Mouse (Mus musculus) WW6 (cell line): ENCODE data around the gene Fetub.
"Not testable (repeated sequence)": the region's sequence is repeated elsewhere in the genome, so short reads cannot be mapped to it uniquely, and the experiment has no call there.

ENCODE experiments used
- DNase-seq: peaks from one replicate; pipeline ENCODE4 v3.0.0-alpha.2; 2013; ENCODE audit warnings: low read depth, low spot score

The Fetub gene

GRCm38 (mm10) chr16:22909290-22909689, 8.8 kb upstream of the Fetub start:
- DNase-seq, result no peak

- DNase-seq, result no peak
Observed at GRCm38 (mm10) chr16:22911986-22912385, 6.1 kb upstream of the Fetub start.

GRCm38 (mm10) chr16:22912886-22913285, 5.2 kb upstream of the Fetub start:
- no peak for DNase-seq

- DNase-seq, result no peak
Observed at GRCm38 (mm10) chr16:22914276-22914675, 3.9 kb upstream of the Fetub start.

GRCm38 (mm10) chr16:22918664-22919312, 654 bp downstream of the Fetub start:
- no peak for DNase-seq

GRCm38 (mm10) chr16:22919971-22920854, 2.1 kb downstream of the Fetub start:
- peak; percentile 49 for DNase-seq

GRCm38 (mm10) chr16:22921761-22922160, 3.6 kb downstream of the Fetub start:
- no peak for DNase-seq

- DNase-seq, result no peak
Observed at GRCm38 (mm10) chr16:22922433-22922832, 4.3 kb downstream of the Fetub start.

- no peak for DNase-seq
Observed at GRCm38 (mm10) chr16:22929575-22929974, 11.4 kb downstream of the Fetub start.

GRCm38 (mm10) chr16:22931431-22932200, 13.5 kb downstream of the Fetub start:
- no peak for DNase-seq

GRCm38 (mm10) chr16:22937631-22938030, 19.5 kb downstream of the Fetub start:
- DNase-seq, result no peak

- no peak for DNase-seq
Observed at GRCm38 (mm10) chr16:22938541-22938940, 20.4 kb downstream of the Fetub start.

GRCm38 (mm10) chr16:22939120-22939695, 21.1 kb downstream of the Fetub start:
- no peak for DNase-seq

GRCm38 (mm10) chr16:22941825-22942476, 23.8 kb downstream of the Fetub start:
- DNase-seq, result not testable (repeated sequence)

GRCm38 (mm10) chr16:22947371-22947770, 29.2 kb downstream of the Fetub start:
- no peak for DNase-seq

- no peak for DNase-seq
Observed at GRCm38 (mm10) chr16:22950840-22951395, 32.8 kb downstream of the Fetub start, which contains the start of gene Hrg. TSS of gene Hrg (plus strand) at chr16:22951072.

- no peak for DNase-seq
Observed at GRCm38 (mm10) chr16:22953069-22953468, 34.9 kb downstream of the Fetub start.

GRCm38 (mm10) chr16:22955397-22956084, 37.4 kb downstream of the Fetub start:
- DNase-seq, result peak; percentile 46

GRCm38 (mm10) chr16:22956085-22956439, 37.9 kb downstream of the Fetub start:
- no peak for DNase-seq

GRCm38 (mm10) chr16:22961073-22961472, 42.9 kb downstream of the Fetub start:
- no peak for DNase-seq
